Mouse (Mus musculus) bone marrow macrophage, adult 2 months (primary cell): ENCODE data around the gene Dcaf11.

Source experiments
- CTCF ChIP-seq: IDR thresholded peaks from 2 replicates; pipeline ENCODE4 v1.5.1; 2012; ENCODE audit warnings: low read depth, mild to moderate bottlenecking, low read length, moderate library complexity
- POLR2A ChIP-seq: IDR thresholded peaks from 2 replicates; pipeline ENCODE4 v1.6.1; 2012; ENCODE audit warnings: mild to moderate bottlenecking, low read depth, low read length, borderline replicate concordance

DNA sequence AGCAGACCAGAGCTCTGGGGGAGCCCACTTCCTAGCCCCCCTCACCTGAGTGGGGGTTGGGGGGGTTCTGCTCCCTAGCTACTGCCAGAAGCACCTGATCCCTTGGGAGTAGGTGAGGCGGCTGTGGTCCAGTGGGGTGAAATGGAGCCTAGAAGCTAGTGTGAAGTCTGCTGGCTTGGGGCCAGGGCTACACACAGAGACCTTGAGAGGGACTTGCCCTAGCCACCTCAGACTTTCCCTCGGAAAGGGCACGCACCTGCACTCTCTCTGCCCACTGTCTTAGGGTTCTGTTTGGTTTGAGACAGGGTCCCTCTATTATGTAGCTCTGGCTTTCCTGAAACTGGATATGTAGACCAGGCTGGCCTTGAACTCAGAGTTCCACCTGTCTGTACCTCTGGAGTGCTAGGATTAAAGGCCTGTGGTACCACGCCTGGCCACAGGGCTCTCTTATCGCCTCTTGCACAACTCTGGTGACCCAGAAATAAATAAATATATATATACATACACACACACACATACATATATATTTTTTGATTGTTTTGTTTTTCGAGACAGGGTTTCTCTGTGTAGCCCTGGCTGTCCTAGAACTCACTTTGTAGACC lies 19.0 kb downstream of the Dcaf11 start:
- TF ChIP-seq POLR2A = no peak
- TF ChIP-seq CTCF = no peak
